Mouse (Mus musculus): ENCODE results near the gene Cdkl5.
"Not testable (repeated sequence)": the region's sequence is repeated elsewhere in the genome, so short reads cannot be mapped to it uniquely, and the experiment has no call there.

Gene Cdkl5

GRCm38 (mm10) chrX:160906952-160907351, 87.6 kb downstream of the Cdkl5 start, which contains the start of gene Gja6:
Gja6 (minus strand) TSS chrX:160907052.
- no peak for DNase-seq (ENCODE audit: low spot score)

- DNase-seq (ENCODE audit: low spot score), result no peak
Observed at GRCm38 (mm10) chrX:160906477-160906876, 88.0 kb downstream of the Cdkl5 start.

DNA sequence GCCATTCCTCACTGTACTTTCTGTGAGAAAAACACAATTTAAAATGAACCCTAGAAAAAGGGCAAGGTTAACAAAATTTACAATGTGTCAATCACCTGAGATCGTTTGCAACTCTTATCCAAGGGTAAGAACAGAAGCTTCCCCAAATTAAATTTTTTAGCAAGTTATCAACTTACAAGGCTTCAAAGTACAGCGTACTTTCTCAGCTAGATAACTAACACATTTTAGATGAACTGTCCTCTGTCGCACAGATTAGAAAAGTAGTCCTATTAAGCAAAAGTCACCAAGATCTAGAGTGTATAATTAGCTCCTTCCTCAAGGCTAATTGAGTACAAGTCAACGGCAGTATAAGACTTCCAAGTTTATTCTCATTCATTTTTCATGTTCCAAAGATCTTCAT, 88.6 kb downstream of the Cdkl5 start:
- no peak for DNase-seq (ENCODE audit: low spot score)

- DNase-seq (ENCODE audit: low spot score), result no peak
Observed at GRCm38 (mm10) chrX:160905041-160905678, 89.3 kb downstream of the Cdkl5 start.

DNA sequence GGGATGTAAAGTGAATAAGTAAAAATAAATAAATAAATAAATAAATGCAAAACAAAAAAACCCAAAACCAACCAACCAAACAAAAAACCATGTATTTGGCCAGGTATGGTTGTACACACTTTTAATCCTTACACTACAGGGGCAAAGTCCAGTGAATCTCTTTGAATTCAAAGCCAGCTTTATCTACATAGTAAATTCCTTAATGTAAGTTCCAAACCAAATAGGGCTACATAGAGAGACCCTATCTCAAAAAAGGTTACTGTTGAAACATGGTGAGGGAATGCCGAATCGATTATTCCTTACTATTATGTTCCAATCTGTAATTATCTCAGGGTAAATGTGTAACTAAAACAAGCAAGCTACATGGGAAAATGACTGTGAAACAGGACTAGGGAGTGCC, 93.4 kb downstream of the Cdkl5 start:
- no peak for DNase-seq (ENCODE audit: low spot score)

DNA sequence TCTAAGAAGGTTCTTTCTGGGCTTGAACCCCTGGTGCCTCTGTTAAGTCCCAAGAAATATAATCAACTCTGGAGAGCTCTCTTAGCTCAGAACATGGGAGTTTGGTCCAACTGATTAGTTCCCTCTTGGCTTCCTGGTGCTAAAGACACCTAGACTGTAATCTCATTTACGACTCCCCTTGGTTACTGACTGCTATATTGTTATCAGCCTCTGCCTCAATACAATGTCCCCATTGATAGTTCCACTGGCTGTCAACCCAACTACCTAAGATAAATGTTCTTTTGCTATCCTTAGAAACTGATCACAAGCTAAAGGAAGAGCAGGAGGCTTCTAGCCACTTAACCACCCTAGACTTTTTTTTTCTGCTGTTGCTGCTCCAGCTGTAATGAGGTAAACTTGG, 102.4 kb downstream of the Cdkl5 start:
- DNase-seq (ENCODE audit: low spot score), result no peak

DNA sequence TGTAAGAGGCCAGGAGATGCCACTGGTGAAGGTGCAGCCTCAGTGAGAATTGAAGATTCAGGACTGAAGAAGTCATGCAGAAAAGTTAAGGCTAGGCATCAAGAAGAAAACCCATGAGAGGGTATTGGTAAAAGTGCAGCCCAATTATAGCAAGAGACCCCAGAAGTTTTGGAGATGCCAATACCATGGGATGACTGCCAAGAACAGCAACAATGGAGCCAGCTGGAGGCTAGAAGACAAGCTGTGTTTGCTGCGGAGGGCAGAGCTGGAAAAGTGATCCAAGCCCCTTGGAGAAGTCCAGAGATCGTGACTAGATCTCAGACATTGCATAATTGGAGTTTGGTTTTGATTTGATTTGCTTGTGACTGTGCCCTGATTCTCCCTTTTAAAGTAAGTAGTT, 108.2 kb downstream of the Cdkl5 start:
- DNase-seq (ENCODE audit: low spot score), result no peak

DNA sequence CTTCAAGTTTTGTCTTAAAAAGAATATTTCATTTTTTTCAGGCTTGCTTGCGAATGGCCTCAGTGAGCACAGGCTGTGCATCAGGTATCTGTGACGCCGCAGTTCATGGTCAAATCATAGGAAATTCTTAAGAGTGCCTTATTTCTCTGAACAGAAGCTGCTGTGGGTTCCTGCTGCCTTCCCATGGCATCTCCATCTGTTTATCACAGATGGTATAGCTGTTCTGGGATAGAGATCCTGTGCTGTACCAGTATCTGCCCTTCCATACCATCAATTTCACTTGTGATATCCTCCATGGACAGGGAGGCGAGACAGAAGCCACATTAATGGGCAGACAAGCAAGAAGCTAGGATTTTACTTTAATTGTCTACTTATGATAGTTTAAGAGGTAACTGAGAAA, 127.9 kb downstream of the Cdkl5 start:
- no peak for DNase-seq (ENCODE audit: low spot score)

GRCm38 (mm10) chrX:160865022-160865421, 129.5 kb downstream of the Cdkl5 start:
- DNase-seq (ENCODE audit: low spot score), result no peak

GRCm38 (mm10) chrX:160863689-160864383, 130.7 kb downstream of the Cdkl5 start:
- no peak for DNase-seq (ENCODE audit: low spot score)

DNA sequence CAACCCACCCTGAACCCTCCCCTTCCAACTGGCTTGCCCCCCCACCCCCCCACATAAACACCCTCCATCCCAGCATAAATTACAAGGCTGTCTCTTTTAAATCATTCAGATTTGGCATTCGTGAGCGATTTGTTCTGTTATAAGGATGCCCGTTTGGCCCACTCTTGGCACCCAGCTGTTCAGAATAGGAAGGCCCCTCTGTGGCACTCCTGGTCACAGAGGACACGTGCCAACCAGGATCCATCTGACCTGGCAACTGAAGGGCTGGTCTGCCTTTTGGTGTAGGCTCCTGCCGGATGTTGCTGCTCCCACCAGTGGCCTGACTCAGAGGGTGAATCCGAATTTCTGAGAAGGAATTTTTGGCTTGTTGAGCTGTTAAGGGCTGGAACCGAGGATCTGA, 186.3 kb downstream of the Cdkl5 start:
- DNase-seq (ENCODE audit: low spot score), result no peak

GRCm38 (mm10) chrX:160804409-160805150, 189.9 kb downstream of the Cdkl5 start:
- DNase-seq (ENCODE audit: low spot score), result no peak

- DNase-seq (ENCODE audit: low spot score), result no peak
Observed at GRCm38 (mm10) chrX:160794920-160795319, 199.6 kb downstream of the Cdkl5 start.

GRCm38 (mm10) chrX:160782276-160782675, 212.2 kb downstream of the Cdkl5 start:
- peak; percentile 2 for DNase-seq (ENCODE audit: low spot score)

GRCm38 (mm10) chrX:160773033-160773432, 221.5 kb downstream of the Cdkl5 start:
- no peak for DNase-seq (ENCODE audit: low spot score)

- not testable (repeated sequence) for DNase-seq (ENCODE audit: low spot score)
Observed at GRCm38 (mm10) chrX:160769622-160770021, 224.9 kb downstream of the Cdkl5 start.

DNA sequence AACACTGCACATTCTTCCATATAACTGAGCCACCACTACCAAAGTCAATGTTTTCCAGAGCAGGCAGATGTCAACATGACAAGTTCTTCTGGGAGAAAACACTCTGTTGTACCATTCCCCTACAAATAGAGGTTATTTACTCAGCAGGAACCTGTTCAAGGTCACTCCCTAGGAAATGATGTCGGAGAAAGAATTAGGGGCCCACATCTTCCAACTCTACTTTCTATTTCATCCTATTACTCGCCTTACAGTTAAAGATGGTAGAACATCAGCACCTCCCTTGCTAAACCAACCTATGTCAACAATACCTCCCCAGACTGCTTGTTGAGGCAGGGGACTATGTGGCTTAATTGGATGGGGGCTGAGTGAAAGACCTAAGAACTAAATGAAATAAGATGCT, 226.8 kb downstream of the Cdkl5 start, which contains the start of gene Rs1:
TSS of gene Rs1 (plus strand) at position 301 of the 400 bp plus-strand sequence.
- no peak for DNase-seq (ENCODE audit: low spot score)

- no peak for DNase-seq (ENCODE audit: low spot score)
Observed at GRCm38 (mm10) chrX:160766233-160766616, 228.3 kb downstream of the Cdkl5 start.

GRCm38 (mm10) chrX:160765389-160766232, 228.9 kb downstream of the Cdkl5 start:
- DNase-seq (ENCODE audit: low spot score), result peak; percentile 90

GRCm38 (mm10) chrX:160750808-160751207, 243.7 kb downstream of the Cdkl5 start:
- no peak for DNase-seq (ENCODE audit: low spot score)

GRCm38 (mm10) chrX:160748653-160749052, 245.9 kb downstream of the Cdkl5 start:
- DNase-seq (ENCODE audit: low spot score), result no peak

DNA sequence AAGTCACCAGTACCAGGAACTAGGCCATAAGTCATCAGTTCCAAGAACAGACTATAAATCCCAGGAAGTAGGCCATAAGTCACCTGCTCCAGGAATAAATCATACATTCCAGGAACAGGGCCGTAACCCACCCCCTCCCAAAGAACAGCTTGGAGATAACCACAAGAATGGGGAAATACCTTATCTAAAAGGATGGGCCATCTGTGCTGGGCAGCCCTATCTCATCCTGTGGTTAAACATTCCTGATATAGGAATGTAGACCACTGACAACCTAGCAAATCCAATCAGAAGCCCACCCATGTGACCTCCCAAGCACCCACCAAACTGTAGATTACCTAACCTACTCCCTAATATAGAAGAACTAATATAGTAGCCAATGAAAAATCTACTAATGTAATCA, 249.1 kb downstream of the Cdkl5 start:
- no peak for DNase-seq (ENCODE audit: low spot score)

Measured in urinary bladder, postnatal 14 days (tissue).